Mouse (Mus musculus): ENCODE results near the gene Stard9. TPM values are rescaled to one million over a fixed set of nuclear protein-coding genes. Genes with fewer than 3 reads are reported as not detected.
A peak's percentile ranks its signal among the peaks of the same experiment; 100 is the strongest.

Stard9 gene
- polyA plus RNA-seq, 1 experiment from 2014 or later, result 4.5 TPM

DNA sequence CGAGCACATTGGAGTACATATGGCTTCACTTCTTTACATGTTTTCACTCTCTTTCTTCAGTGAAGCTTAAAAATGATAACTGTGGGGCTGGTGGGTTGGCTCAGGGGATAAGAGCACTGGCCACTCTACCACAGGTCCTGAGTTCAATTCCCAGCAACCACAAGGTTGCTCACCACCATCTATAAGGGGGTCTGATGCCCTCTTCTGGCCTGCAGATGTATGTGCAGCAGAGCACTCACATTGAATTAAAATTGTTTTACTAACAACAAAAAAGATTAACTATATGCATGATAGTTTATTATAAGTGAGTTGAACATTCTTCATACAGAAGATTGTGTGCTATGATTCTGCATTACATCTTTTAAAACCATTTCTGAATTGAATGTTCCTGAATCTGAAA is 9.4 kb upstream of the Stard9 start:
- WGBS, result 96% methylated on average over 1 of the region's 1 CpGs
- no peak overlapping the region for H3K4me3 ChIP-seq (ENCODE audit: low read length)
- no peaks in the 10 kb centered on the region for H3K4me1 ChIP-seq (ENCODE audit: insufficient read depth, low read length)
- no peak overlapping the region for H3K27ac ChIP-seq (ENCODE audit: low read length)
- no peaks in the 10 kb centered on the region for H3K9me3 ChIP-seq (ENCODE audit: low read length)
- no peak for ATAC-seq (ENCODE audit: low FRiP score, low TSS enrichment)
- no peak overlapping the region for H3K9ac ChIP-seq (replicated peaks; ENCODE audit: low read length)
- no peak overlapping the region for H3K4me2 ChIP-seq (replicated peaks; ENCODE audit: low read depth, low read length)
- H3K27me3 ChIP-seq (ENCODE audit: insufficient read depth, low read length), result no peaks in the 10 kb centered on the region
- H3K36me3 ChIP-seq (ENCODE audit: insufficient read depth, low read length), result peaks cover 18% of the 10 kb centered on the region

DNA sequence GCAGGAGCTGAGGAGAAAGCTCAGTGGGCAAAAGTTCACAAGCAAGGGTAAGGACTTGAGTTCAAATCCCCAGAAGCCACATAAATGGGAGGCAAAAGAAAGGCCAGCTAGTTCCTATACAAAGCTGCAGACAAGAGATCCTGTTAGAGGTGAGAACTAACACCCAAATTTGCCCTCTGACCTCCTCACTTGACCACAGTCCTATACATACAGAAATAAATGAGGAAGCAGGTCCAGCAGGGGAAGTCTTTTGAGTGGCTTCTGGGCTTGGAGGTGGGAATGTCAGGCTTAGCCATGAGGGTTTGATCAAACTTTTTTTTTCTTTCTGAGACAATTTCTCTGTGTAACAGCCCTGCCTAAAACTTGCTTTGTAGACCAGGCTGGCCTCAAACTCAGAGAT is 6.0 kb upstream of the Stard9 start:
- no peak for ATAC-seq (ENCODE audit: low FRiP score, low TSS enrichment)
- H3K4me1 ChIP-seq (ENCODE audit: insufficient read depth, low read length), result no peaks in the 10 kb centered on the region

DNA sequence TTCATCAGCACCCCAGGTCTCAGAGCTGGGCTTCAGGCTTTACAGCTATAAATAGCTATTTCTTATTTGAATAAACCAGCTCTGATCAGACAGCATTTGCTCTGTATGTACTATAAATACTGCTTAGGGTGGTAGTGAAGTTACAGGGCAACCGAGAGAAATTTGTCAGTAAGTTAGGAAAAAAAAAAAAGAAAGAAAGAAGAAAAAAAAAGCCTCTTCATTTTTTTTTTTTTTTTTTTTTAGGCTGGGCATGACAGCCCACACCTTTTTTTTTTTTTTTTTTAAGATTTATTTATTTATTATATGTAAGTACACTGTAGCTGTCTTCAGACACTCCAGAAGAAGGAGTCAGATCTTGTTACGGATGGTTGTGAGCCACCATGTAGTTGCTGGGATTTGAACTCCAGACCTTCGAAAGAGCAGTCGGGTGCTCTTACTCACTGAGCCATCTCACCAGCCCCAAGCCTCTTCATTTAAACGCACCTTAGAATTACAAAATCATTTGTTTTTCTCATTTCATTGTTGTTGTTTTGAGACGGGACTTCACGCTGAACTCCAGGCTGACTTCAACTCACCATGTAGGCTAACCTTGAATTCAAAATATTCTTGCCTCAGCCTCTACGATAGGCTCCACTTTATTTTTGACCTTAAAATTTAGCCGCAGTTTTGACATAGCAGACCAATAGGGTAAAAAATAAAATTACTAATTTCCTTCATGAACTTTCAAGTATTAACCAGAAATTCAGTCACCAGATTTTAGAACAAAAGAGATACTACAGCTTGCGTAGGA is 650 bp upstream of the Stard9 start:
- peak; percentile 20; the same call in 1 of the 2 replicates for ATAC-seq (ENCODE audit: low FRiP score, low TSS enrichment)
- Histone ChIP-seq H3K4me1 (ENCODE audit: insufficient read depth, low read length) (0 out of 2 replicates have a peak, but pooled peaks cover 5% of the 10 kb centered on the region), H3K9me3 (ENCODE audit: low read length) (no peaks in the 10 kb centered on the region), H3K4me3 (ENCODE audit: low read length) (peak overlapping the region; percentile 60), H3K27me3 (ENCODE audit: insufficient read depth, low read length) (no peaks in the 10 kb centered on the region), H3K36me3 (ENCODE audit: insufficient read depth, low read length) (no peaks in the 10 kb centered on the region), H3K9ac (replicated peaks; ENCODE audit: low read length) (peak overlapping the region; percentile 22), H3K27ac (ENCODE audit: low read length) (no peak overlapping the region), H3K4me2 (replicated peaks; ENCODE audit: low read depth, low read length) (peak overlapping the region; percentile 65)
- 29% methylated on average over 10 of the region's 10 CpGs for WGBS

More for the DNA sequence above, 6.0 kb upstream of the Stard9 start:
- Histone ChIP-seq H3K4me3 (ENCODE audit: low read length) (no peak overlapping the region), H3K36me3 (ENCODE audit: insufficient read depth, low read length) (peaks cover 11% of the 10 kb centered on the region), H3K27ac (ENCODE audit: low read length) (no peak overlapping the region), H3K4me2 (replicated peaks; ENCODE audit: low read depth, low read length) (no peak overlapping the region), H3K27me3 (ENCODE audit: insufficient read depth, low read length) (no peaks in the 10 kb centered on the region), H3K9me3 (ENCODE audit: low read length) (no peaks in the 10 kb centered on the region), H3K9ac (replicated peaks; ENCODE audit: low read length) (no peak overlapping the region)

DNA sequence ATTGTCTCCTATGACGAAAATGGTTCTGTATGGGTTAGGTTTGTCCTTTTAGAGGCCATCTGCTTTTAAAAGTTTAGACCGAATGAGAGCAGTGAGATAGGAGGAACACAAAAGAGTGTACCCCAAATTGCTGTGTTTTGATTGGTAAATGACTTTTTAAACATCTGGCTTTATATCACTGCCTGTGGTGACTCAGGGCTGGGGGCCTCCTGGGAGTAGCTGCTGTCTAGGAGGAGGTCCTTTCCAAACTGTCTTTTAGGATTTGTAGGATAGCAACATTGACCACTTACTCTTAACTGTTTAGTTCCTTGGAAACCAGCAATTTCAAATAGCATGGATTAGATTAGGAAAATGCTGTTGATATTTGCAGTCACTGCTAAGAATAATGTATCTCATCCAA is 1.3 kb downstream of the Stard9 start:
- Histone ChIP-seq H3K9ac (replicated peaks; ENCODE audit: low read length) (no peak overlapping the region), H3K4me3 (ENCODE audit: low read length) (peak overlapping the region; percentile 60; the same call in 1 of the 2 replicates), H3K4me2 (replicated peaks; ENCODE audit: low read depth, low read length) (peak overlapping the region; percentile 65; the same call in 1 of the 2 replicates), H3K4me1 (ENCODE audit: insufficient read depth, low read length) (0 out of 2 replicates have a peak, but pooled peaks cover 5% of the 10 kb centered on the region), H3K9me3 (ENCODE audit: low read length) (no peaks in the 10 kb centered on the region), H3K27ac (ENCODE audit: low read length) (no peak overlapping the region), H3K36me3 (ENCODE audit: insufficient read depth, low read length) (peaks cover 8% of the 10 kb centered on the region; the same call in 1 of the 2 replicates), H3K27me3 (ENCODE audit: insufficient read depth, low read length) (no peaks in the 10 kb centered on the region)
- WGBS, result 72% methylated on average over 2 of the region's 2 CpGs
- ATAC-seq (ENCODE audit: low FRiP score, low TSS enrichment), result no peak

DNA sequence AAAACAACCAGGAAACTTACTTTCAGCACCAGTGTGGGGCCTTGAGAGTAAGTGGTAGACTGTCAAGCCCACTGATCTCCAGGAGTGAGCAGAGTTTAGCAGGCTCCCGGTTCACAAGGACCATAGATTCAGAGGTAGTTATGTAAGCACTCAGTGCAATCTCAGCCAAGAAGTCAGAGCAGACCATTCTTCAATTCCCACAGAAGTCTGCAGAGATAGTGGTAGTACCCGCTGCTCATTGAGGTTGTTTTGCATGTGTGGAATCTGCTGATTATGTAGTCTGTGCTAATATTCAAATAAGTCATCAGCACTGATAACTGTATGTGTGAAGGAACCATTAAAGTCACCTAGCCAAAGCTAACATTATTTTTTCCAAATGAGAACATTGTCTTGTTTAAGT is 1.7 kb downstream of the Stard9 start:
- H3K27ac ChIP-seq (ENCODE audit: low read length), result no peak overlapping the region
- H3K4me3 ChIP-seq (ENCODE audit: low read length), result no peak overlapping the region
- WGBS, result 76% methylated on average over 2 of the region's 2 CpGs
- H3K27me3 ChIP-seq (ENCODE audit: insufficient read depth, low read length), result no peaks in the 10 kb centered on the region
- H3K9ac ChIP-seq (replicated peaks; ENCODE audit: low read length), result no peak overlapping the region
- H3K4me1 ChIP-seq (ENCODE audit: insufficient read depth, low read length), result 0 out of 2 replicates have a peak, but pooled peaks cover 5% of the 10 kb centered on the region
- H3K36me3 ChIP-seq (ENCODE audit: insufficient read depth, low read length), result peaks cover 10% of the 10 kb centered on the region; the same call in 1 of the 2 replicates
- H3K9me3 ChIP-seq (ENCODE audit: low read length), result no peaks in the 10 kb centered on the region
- no peak for ATAC-seq (ENCODE audit: low FRiP score, low TSS enrichment)
- H3K4me2 ChIP-seq (replicated peaks; ENCODE audit: low read depth, low read length), result peak overlapping the region; percentile 23; the same call in 1 of the 2 replicates

DNA sequence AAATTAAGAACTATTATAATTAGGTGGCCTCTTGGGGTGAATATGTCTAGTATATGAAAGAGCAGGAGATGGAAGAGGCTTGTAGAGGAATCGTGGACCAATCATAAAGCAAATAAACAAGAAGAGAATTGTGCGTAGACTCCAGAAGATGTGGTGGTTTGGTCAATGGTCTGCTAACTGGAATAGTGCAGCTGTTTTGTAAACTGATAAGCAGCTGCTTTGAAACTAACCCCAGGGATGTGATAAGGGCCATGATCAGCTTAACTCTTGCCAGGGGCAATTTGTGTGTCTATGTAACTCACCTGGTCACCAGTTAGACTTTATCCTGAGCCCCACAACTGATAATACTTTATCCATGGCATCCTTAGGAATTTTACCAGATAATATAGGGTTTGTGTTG is 2.6 kb downstream of the Stard9 start:
- Histone ChIP-seq H3K9me3 (ENCODE audit: low read length) (no peaks in the 10 kb centered on the region), H3K27me3 (ENCODE audit: insufficient read depth, low read length) (no peaks in the 10 kb centered on the region), H3K9ac (replicated peaks; ENCODE audit: low read length) (no peak overlapping the region), H3K4me2 (replicated peaks; ENCODE audit: low read depth, low read length) (no peak overlapping the region), H3K27ac (ENCODE audit: low read length) (no peak overlapping the region), H3K4me3 (ENCODE audit: low read length) (no peak overlapping the region), H3K36me3 (ENCODE audit: insufficient read depth, low read length) (peaks cover 10% of the 10 kb centered on the region; the same call in 1 of the 2 replicates), H3K4me1 (ENCODE audit: insufficient read depth, low read length) (0 out of 2 replicates have a peak, but pooled peaks cover 5% of the 10 kb centered on the region)
- 94% methylated on average over 2 of the region's 2 CpGs for WGBS
- ATAC-seq (ENCODE audit: low FRiP score, low TSS enrichment), result no peak

DNA sequence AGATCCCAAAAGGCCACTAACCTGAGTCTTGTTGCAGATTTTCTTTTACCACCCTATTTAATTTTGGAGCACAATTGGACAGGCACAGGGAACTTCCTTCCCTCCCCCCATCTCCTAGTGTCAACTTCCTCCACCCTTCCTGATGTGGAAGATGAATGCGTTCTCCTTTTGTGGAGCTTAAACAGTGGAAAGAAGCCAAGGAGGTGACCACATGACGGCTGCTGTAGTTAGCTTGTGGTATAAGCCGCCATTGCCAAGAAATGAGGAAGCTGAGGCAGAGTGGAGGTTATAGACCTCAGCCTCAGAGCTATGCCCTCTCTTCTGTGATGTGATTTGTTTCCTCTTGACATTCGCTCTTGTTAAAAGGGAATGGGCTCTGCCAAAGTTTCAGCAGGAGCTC is 3.0 kb downstream of the Stard9 start:
- ATAC-seq (ENCODE audit: low FRiP score, low TSS enrichment), result no peak
- Histone ChIP-seq H3K27me3 (ENCODE audit: insufficient read depth, low read length) (no peaks in the 10 kb centered on the region), H3K4me2 (replicated peaks; ENCODE audit: low read depth, low read length) (no peak overlapping the region), H3K4me1 (ENCODE audit: insufficient read depth, low read length) (0 out of 2 replicates have a peak, but pooled peaks cover 5% of the 10 kb centered on the region), H3K9me3 (ENCODE audit: low read length) (no peaks in the 10 kb centered on the region), H3K36me3 (ENCODE audit: insufficient read depth, low read length) (peaks cover 10% of the 10 kb centered on the region; the same call in 1 of the 2 replicates), H3K4me3 (ENCODE audit: low read length) (no peak overlapping the region), H3K27ac (ENCODE audit: low read length) (no peak overlapping the region; the same call in 1 of the 2 replicates), H3K9ac (replicated peaks; ENCODE audit: low read length) (no peak overlapping the region)
- 63% methylated on average over 4 of the region's 4 CpGs for WGBS

DNA sequence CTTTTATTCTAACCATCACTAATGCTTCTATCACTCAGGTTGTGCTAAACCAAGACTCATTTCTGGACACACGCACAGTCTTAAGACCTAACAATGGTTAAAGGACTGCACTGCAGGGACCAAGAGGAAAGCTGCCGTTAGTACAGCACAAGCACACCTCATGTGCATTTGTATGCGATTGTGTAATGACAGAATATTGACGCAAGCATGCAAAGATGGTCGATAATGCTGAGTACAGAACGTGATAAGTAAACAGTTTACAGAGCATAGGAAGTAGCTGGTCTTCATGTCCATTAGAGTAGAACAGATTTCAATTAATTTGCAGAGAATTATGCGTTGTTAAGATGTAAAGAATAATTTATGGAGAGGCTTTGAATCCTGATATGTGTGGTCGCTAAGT is 11.9 kb downstream of the Stard9 start:
- no peak overlapping the region for H3K4me3 ChIP-seq (ENCODE audit: low read length)
- no peak overlapping the region for H3K9ac ChIP-seq (replicated peaks; ENCODE audit: low read length)
- 0 out of 2 replicates have a peak, but pooled peaks cover 3% of the 10 kb centered on the region for H3K4me1 ChIP-seq (ENCODE audit: insufficient read depth, low read length)
- no peaks in the 10 kb centered on the region for H3K27me3 ChIP-seq (ENCODE audit: insufficient read depth, low read length)
- H3K4me2 ChIP-seq (replicated peaks; ENCODE audit: low read depth, low read length), result no peak overlapping the region
- H3K27ac ChIP-seq (ENCODE audit: low read length), result no peak overlapping the region
- ATAC-seq (ENCODE audit: low FRiP score, low TSS enrichment), result no peak
- 90% methylated on average over 8 of the region's 8 CpGs for WGBS
- H3K36me3 ChIP-seq (ENCODE audit: insufficient read depth, low read length), result no peaks in the 10 kb centered on the region
- H3K9me3 ChIP-seq (ENCODE audit: low read length), result no peaks in the 10 kb centered on the region

DNA sequence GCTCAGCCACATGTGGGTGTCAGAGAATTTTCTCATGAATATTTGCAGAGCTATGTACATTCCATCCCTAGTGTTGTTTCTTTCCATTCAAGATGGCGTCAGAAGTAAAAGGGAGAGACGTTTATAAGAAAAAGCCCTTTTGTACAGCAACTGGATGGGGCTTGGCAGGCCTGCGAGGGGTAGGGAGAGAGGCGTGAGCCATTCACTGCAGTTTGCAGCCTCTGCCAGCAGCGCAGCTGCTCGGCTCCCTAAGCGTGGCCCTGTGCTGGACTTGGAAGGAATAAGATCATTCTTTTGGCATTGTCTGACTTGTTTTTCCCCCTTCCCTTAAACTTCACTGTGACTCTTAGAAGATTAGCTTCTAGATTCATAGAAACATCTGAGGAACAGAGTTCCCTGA is 14.9 kb downstream of the Stard9 start:
- no peaks in the 10 kb centered on the region for H3K9me3 ChIP-seq (ENCODE audit: low read length)
- no peak overlapping the region for H3K27ac ChIP-seq (ENCODE audit: low read length)
- no peaks in the 10 kb centered on the region for H3K27me3 ChIP-seq (ENCODE audit: insufficient read depth, low read length)
- 0 out of 2 replicates have a peak, but pooled peaks cover 3% of the 10 kb centered on the region for H3K4me1 ChIP-seq (ENCODE audit: insufficient read depth, low read length)
- no peak for ATAC-seq (ENCODE audit: low FRiP score, low TSS enrichment)
- H3K36me3 ChIP-seq (ENCODE audit: insufficient read depth, low read length), result no peaks in the 10 kb centered on the region
- no peak overlapping the region for H3K9ac ChIP-seq (replicated peaks; ENCODE audit: low read length)
- no peak overlapping the region for H3K4me3 ChIP-seq (ENCODE audit: low read length)
- no peak overlapping the region for H3K4me2 ChIP-seq (replicated peaks; ENCODE audit: low read depth, low read length)
- 73% methylated on average over 7 of the region's 7 CpGs for WGBS

DNA sequence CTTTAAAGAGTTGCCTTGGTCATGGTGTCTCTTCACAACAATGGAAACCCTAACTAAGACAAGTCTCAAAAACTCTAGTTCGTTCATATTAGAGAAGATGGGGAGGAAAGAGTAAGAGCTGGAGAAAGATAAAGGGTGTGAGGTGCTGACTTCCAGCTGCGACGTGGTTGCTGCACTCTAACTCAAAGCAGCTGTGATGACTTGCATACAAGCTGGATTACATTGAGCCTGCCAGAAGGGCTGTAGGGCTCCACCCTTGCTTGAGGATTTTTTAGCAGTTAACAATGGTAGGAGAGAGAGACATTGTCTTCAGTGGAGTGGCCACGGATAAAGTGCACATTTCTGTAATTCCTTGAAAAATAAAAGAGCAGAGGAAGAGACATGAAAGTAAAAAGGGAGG is 17.9 kb downstream of the Stard9 start:
- no peak overlapping the region for H3K9ac ChIP-seq (replicated peaks; ENCODE audit: low read length)
- no peaks in the 10 kb centered on the region for H3K36me3 ChIP-seq (ENCODE audit: insufficient read depth, low read length)
- no peaks in the 10 kb centered on the region for H3K27me3 ChIP-seq (ENCODE audit: insufficient read depth, low read length)
- H3K4me1 ChIP-seq (ENCODE audit: insufficient read depth, low read length), result 0 out of 2 replicates have a peak, but pooled peaks cover 3% of the 10 kb centered on the region
- no peak for ATAC-seq (ENCODE audit: low FRiP score, low TSS enrichment)
- H3K27ac ChIP-seq (ENCODE audit: low read length), result no peak overlapping the region
- H3K4me3 ChIP-seq (ENCODE audit: low read length), result no peak overlapping the region
- WGBS, result 76% methylated on average over 4 of the region's 4 CpGs
- H3K9me3 ChIP-seq (ENCODE audit: low read length), result no peaks in the 10 kb centered on the region
- no peak overlapping the region for H3K4me2 ChIP-seq (replicated peaks; ENCODE audit: low read depth, low read length)

Measured in kidney, embryonic 16.5 days (tissue).